ENCODE assay signal across 15 mouse cellular contexts in the genomic region with DNA sequence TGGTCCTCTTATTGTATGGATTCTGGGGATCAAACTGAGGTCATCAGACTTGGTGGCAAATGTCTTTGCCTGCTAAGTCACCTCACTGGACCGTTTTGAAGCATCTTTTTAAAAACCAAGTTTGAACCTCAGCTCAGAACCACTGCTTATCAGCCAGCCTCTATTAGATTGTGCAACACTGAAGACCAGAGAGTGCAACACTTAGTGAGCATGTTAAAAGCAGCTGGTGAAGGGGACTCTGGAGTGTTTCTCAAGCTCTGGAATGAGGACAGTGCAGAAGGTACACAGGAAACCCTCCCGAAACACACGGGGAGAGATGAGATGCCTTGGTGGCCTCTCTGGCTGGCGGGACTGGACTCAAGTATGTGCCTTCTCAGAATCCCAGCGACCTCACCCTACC. TPM values are rescaled to one million over a fixed set of nuclear protein-coding genes. Genes with fewer than 3 reads are reported as not detected.
"Had no signal": no experiment of that assay in that cellular context is flagged by ENCODE, and none has a peak within 500 bp of the region (broad histone marks: within the 10 kb centered on the region; RNA-seq: fewer than 3 reads in every experiment).

No protein-coding gene starts in this region.

- H3K27ac ChIP-seq: liver, embryonic 14.5 days; midbrain, embryonic 13.5 days; midbrain, embryonic 15.5 days; neural tube, embryonic 12.5 days; stomach, embryonic 15.5 days; stomach, postnatal 0 days had no signal

- H3K4me1 ChIP-seq: midbrain, embryonic 13.5 days; midbrain, embryonic 15.5 days; neural tube, embryonic 12.5 days; stomach, embryonic 15.5 days had no signal

- H3K9me3 ChIP-seq: midbrain, embryonic 13.5 days; midbrain, embryonic 15.5 days; neural tube, embryonic 12.5 days; stomach, embryonic 15.5 days had no signal

- H3K36me3 ChIP-seq: midbrain, embryonic 13.5 days; midbrain, embryonic 15.5 days; neural tube, embryonic 12.5 days; stomach, embryonic 15.5 days had no signal

- H3K4me3 ChIP-seq: megakaryocyte, embryonic 14.5 days; midbrain, embryonic 13.5 days; midbrain, embryonic 15.5 days; neural tube, embryonic 12.5 days; stomach, embryonic 15.5 days had no signal

- DNase-seq: lung, adult 18-20 months; lung, embryonic 14.5 days; lung, postnatal 4 days; right cerebral cortex, postnatal 14 days had no signal

- H3K9ac ChIP-seq: liver, embryonic 14.5 days; lung, embryonic 14.5 days; midbrain, embryonic 13.5 days; midbrain, embryonic 15.5 days; neural tube, embryonic 12.5 days; stomach, embryonic 15.5 days had no signal

- H3K4me2 ChIP-seq: lung, embryonic 14.5 days; midbrain, embryonic 11.5 days; midbrain, embryonic 13.5 days; midbrain, embryonic 15.5 days; neural tube, embryonic 12.5 days; stomach, embryonic 15.5 days had no signal

- ATAC-seq: midbrain, embryonic 13.5 days; midbrain, embryonic 15.5 days had no signal

- H3K27me3 ChIP-seq: midbrain, embryonic 13.5 days; midbrain, embryonic 15.5 days; neural tube, embryonic 12.5 days; stomach, embryonic 15.5 days had no signal

RNA-seq across cellular contexts. Expression of a gene that starts 26.0 kb away (rescaled TPM):
- total RNA-seq: midbrain, postnatal 0 days; monocyte, adult 5-6 weeks; neutrophil, adult 5-6 weeks had no signal
